Mouse (Mus musculus): ENCODE results near the gene Mical2. TPM values are rescaled to one million over a fixed set of nuclear protein-coding genes. Genes with fewer than 3 reads are reported as not detected.

Mical2 gene
- total and polyA plus RNA-seq, 3 experiments = not detected

DNA sequence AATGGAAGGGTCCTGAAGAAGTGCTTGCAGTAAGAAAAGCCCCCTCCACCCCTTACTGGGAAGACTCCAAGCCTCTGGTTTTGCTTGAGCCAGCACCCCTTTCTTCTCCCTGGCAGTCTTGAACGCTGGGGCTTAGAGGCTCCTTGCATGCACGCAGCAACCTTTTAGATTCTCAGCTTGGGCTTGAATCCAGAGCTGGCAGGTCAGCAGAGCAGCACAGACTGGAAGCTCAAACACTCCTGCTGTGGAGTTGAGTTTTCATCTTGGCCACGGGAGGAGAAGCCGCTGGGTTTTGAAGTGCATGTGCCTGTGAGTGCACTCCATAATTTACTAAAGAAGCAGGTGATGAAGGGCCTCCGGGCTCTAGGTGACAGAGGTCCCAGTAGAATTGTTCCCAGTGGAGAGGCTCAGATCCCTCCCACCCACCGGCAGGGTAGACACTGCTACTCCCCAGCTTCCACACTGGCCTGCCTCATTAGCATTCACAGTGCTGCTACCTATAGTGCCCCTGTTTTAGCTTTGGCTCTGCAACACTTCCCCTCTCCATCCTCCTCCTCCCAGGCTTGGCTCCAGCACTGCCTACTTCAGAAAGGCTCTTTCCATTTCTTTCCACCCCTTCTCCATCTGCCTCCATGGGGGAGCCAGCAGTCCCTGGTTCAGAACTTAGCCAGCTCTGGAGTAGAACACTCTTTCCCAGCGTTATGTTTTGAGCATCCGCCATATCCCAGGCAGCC is 15.7 kb downstream of the Mical2 start:
- Histone ChIP-seq H3K9me3 (replicated peaks; ENCODE audit: insufficient read depth, low read length) (no peaks in the 10 kb centered on the region), H3K27me3 (ENCODE audit: control insufficient read depth in 1 of 2, insufficient read depth in 2 of 2, low read length in 2 of 2) (no peaks in the 10 kb centered on the region)
- no peak for DNase-seq (ENCODE audit: low read depth, low spot score)

DNA sequence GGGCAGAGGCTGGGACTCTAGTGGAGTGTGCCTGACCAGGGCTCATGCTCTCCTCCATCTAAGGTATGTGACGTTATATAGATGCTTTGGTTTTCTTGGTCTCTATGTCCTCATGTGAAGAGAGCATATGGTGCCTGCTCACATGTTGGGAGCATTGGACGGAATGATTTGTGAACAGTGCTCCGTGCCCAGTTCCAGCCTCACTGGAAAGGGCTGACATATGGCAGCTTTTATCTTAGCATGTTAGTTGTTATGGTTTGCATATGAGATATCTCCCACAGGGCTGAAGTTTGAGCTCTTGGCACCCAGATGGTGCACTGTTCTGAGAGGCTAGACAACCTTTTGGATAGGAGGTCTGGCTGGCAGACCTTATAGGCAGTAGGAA is 16.3 kb downstream of the Mical2 start:
- Histone ChIP-seq H3K9ac (ENCODE audit: control insufficient read depth, low read depth, low read length, poor library complexity, severe bottlenecking) (no peak overlapping the region), H3K4me3 (ENCODE audit: control insufficient read depth in 1 of 2, insufficient read depth in 1 of 2, low read depth in 2 of 2, low read length in 2 of 2) (no peak overlapping the region), H3K36me3 (ENCODE audit: control insufficient read depth in 1 of 2, insufficient read depth in 2 of 2, low read length in 2 of 2) (no peaks in the 10 kb centered on the region), H3K27me3 (ENCODE audit: control insufficient read depth in 1 of 2, insufficient read depth in 2 of 2, low read length in 2 of 2) (no peaks in the 10 kb centered on the region), H3K79me2 (ENCODE audit: control insufficient read depth, insufficient read depth, low read length, poor library complexity) (no peaks in the 10 kb centered on the region), H3K27ac (ENCODE audit: control insufficient read depth, low read depth, low read length) (no peak overlapping the region), H3K4me1 (ENCODE audit: control insufficient read depth in 1 of 2, insufficient read depth in 2 of 2, low read length in 2 of 2) (no peaks in the 10 kb centered on the region), H3K9me3 (replicated peaks; ENCODE audit: insufficient read depth, low read length) (no peaks in the 10 kb centered on the region)
- DNase-seq (ENCODE audit: low read depth, low spot score) = no peak
- TF ChIP-seq SMC3 (IDR thresholded peaks at IDR 0.05; ENCODE audit: low read depth, low read length) = no peak
- no peak for TF ChIP-seq GATA1 (IDR thresholded peaks at IDR 0.05; ENCODE audit: low read depth, low read length)
- no peak for TF ChIP-seq ETS1 (IDR thresholded peaks at IDR 0.05; ENCODE audit: low read depth, low read length)
- no peak for TF ChIP-seq POLR2A (IDR thresholded peaks at IDR 0.05; ENCODE audit: control insufficient read depth in 1 of 2, insufficient read depth in 1 of 2, low read depth in 1 of 2, low read length in 2 of 2, poor library complexity in 1 of 2)
- TF ChIP-seq USF2 (IDR thresholded peaks at IDR 0.05; ENCODE audit: borderline replicate concordance in 1 of 2, insufficient read depth in 1 of 2, low read depth in 1 of 2, low read length in 2 of 2) = no peak
- TF ChIP-seq GABPA (IDR thresholded peaks at IDR 0.05; ENCODE audit: low read depth, low read length) = no peak
- TF ChIP-seq RCOR1 (IDR thresholded peaks at IDR 0.05; ENCODE audit: low read depth, low read length) = no peak
- no peak for TF ChIP-seq MAZ (IDR thresholded peaks at IDR 0.05; ENCODE audit: low read depth, low read length)
- no peak for TF ChIP-seq ZKSCAN1 (IDR thresholded peaks at IDR 0.05; ENCODE audit: low read depth, low read length)
- no peak for TF ChIP-seq ZNF384 (IDR thresholded peaks at IDR 0.05; ENCODE audit: low read depth, low read length)
- TF ChIP-seq ZC3H11A (IDR thresholded peaks at IDR 0.05; ENCODE audit: low read depth, low read length) = no peak
- TF ChIP-seq MYB (IDR thresholded peaks at IDR 0.05; ENCODE audit: low read depth, low read length) = no peak
- no peak for TF ChIP-seq E2F4 (IDR thresholded peaks at IDR 0.05; ENCODE audit: borderline replicate concordance, low read depth, low read length)
- no peak for TF ChIP-seq POLR2AphosphoS5 (IDR thresholded peaks at IDR 0.05; ENCODE audit: borderline replicate concordance, low read depth, low read length)
- TF ChIP-seq USF1 (IDR thresholded peaks at IDR 0.05; ENCODE audit: low read depth, low read length) = no peak
- no peak for TF ChIP-seq TBP (IDR thresholded peaks at IDR 0.05; ENCODE audit: low read depth, low read length)
- no peak for TF ChIP-seq CTCF (IDR thresholded peaks at IDR 0.05 in 2 of 3, conservative IDR thresholded peaks at IDR 0.05 in 1 of 3; ENCODE audit: control insufficient read depth in 1 of 3, insufficient read depth in 1 of 3, low read depth in 2 of 3, low read length in 3 of 3, poor library complexity in 1 of 3, severe bottlenecking in 1 of 3)
- no peak for TF ChIP-seq KAT2A (conservative IDR thresholded peaks at IDR 0.05; ENCODE audit: low read depth, low read length)

More for the DNA sequence above, 15.7 kb downstream of the Mical2 start:
- Histone ChIP-seq H3K4me3 (ENCODE audit: control insufficient read depth in 1 of 2, insufficient read depth in 1 of 2, low read depth in 2 of 2, low read length in 2 of 2) (no peak overlapping the region), H3K79me2 (ENCODE audit: control insufficient read depth, insufficient read depth, low read length, poor library complexity) (no peaks in the 10 kb centered on the region), H3K27ac (ENCODE audit: control insufficient read depth, low read depth, low read length) (no peak overlapping the region), H3K4me1 (ENCODE audit: control insufficient read depth in 1 of 2, insufficient read depth in 2 of 2, low read length in 2 of 2) (no peaks in the 10 kb centered on the region), H3K36me3 (ENCODE audit: control insufficient read depth in 1 of 2, insufficient read depth in 2 of 2, low read length in 2 of 2) (no peaks in the 10 kb centered on the region), H3K9ac (ENCODE audit: control insufficient read depth, low read depth, low read length, poor library complexity, severe bottlenecking) (no peak overlapping the region)
- TF ChIP-seq ETS1 (IDR thresholded peaks at IDR 0.05; ENCODE audit: low read depth, low read length) = no peak
- TF ChIP-seq MXI1 (IDR thresholded peaks at IDR 0.05; ENCODE audit: low read depth, low read length) = no peak
- TF ChIP-seq NRF1 (IDR thresholded peaks at IDR 0.05; ENCODE audit: insufficient read depth, low read depth, low read length, poor library complexity, severe bottlenecking) = no peak
- no peak for TF ChIP-seq NELFE (IDR thresholded peaks at IDR 0.05; ENCODE audit: low read depth, low read length)
- no peak for TF ChIP-seq BHLHE40 (IDR thresholded peaks at IDR 0.05; ENCODE audit: borderline replicate concordance, low read depth, low read length)
- no peak for TF ChIP-seq EP300 (IDR thresholded peaks at IDR 0.05; ENCODE audit: low read depth in 1 of 2, low read length in 2 of 2)
- TF ChIP-seq ZC3H11A (IDR thresholded peaks at IDR 0.05; ENCODE audit: low read depth, low read length) = no peak
